Mouse (Mus musculus): ENCODE results near the gene Smim15. TPM values are rescaled to one million over a fixed set of nuclear protein-coding genes. Genes with fewer than 3 reads are reported as not detected.

The Smim15 gene
- polyA plus RNA-seq, 1 experiment: 82.5 TPM

GRCm38 (mm10) chr13:108060286-108060885 is 16.1 kb downstream of the Smim15 start:
- peaks cover 11% of the 10 kb centered on the region for H3K4me1 ChIP-seq (ENCODE audit: control insufficient read depth, insufficient read depth, low read length)
- H3K4me3 ChIP-seq (ENCODE audit: insufficient read depth, low read length): no peak overlapping the region
- TF ChIP-seq POLR2A (IDR thresholded peaks at IDR 0.05; ENCODE audit: borderline replicate concordance, low read depth, low read length) (no peak), CTCF (IDR thresholded peaks at IDR 0.05; ENCODE audit: low read depth, low read length) (no peak)
- no peak overlapping the region for H3K27ac ChIP-seq (ENCODE audit: insufficient read depth, low read depth, low read length)

- TF ChIP-seq POLR2A (IDR thresholded peaks at IDR 0.05; ENCODE audit: borderline replicate concordance, low read depth, low read length) (no peak), CTCF (IDR thresholded peaks at IDR 0.05; ENCODE audit: low read depth, low read length) (no peak)
- Histone ChIP-seq H3K27ac (ENCODE audit: insufficient read depth, low read depth, low read length) (no peak overlapping the region), H3K4me3 (ENCODE audit: insufficient read depth, low read length) (no peak overlapping the region), H3K4me1 (ENCODE audit: control insufficient read depth, insufficient read depth, low read length) (peaks cover 11% of the 10 kb centered on the region)
These were observed 16.8 kb downstream of the Smim15 start for GRCm38 (mm10) chr13:108060936-108061578.

- H3K4me1 ChIP-seq (ENCODE audit: control insufficient read depth, insufficient read depth, low read length): no peaks in the 10 kb centered on the region
- TF ChIP-seq POLR2A (IDR thresholded peaks at IDR 0.05; ENCODE audit: borderline replicate concordance, low read depth, low read length) (no peak), CTCF (IDR thresholded peaks at IDR 0.05; ENCODE audit: low read depth, low read length) (no peak)
- no peak overlapping the region for H3K27ac ChIP-seq (ENCODE audit: insufficient read depth, low read depth, low read length)
- no peak overlapping the region for H3K4me3 ChIP-seq (ENCODE audit: insufficient read depth, low read length)
These were observed 18.7 kb downstream of the Smim15 start for GRCm38 (mm10) chr13:108062900-108063299.

- Histone ChIP-seq H3K27ac (ENCODE audit: insufficient read depth, low read depth, low read length) (no peak overlapping the region), H3K4me1 (ENCODE audit: control insufficient read depth, insufficient read depth, low read length) (no peaks in the 10 kb centered on the region), H3K4me3 (ENCODE audit: insufficient read depth, low read length) (no peak overlapping the region)
- TF ChIP-seq CTCF (IDR thresholded peaks at IDR 0.05; ENCODE audit: low read depth, low read length): no peak
These were observed 19.3 kb downstream of the Smim15 start for GRCm38 (mm10) chr13:108063374-108064134.

- TF ChIP-seq CTCF (IDR thresholded peaks at IDR 0.05; ENCODE audit: low read depth, low read length) (no peak), POLR2A (IDR thresholded peaks at IDR 0.05; ENCODE audit: borderline replicate concordance, low read depth, low read length) (no peak)
- Histone ChIP-seq H3K4me3 (ENCODE audit: insufficient read depth, low read length) (no peak overlapping the region), H3K4me1 (ENCODE audit: control insufficient read depth, insufficient read depth, low read length) (no peaks in the 10 kb centered on the region), H3K27ac (ENCODE audit: insufficient read depth, low read depth, low read length) (no peak overlapping the region)
These were observed 20.1 kb downstream of the Smim15 start for GRCm38 (mm10) chr13:108064331-108064730.

GRCm38 (mm10) chr13:108066021-108066420 is 21.8 kb downstream of the Smim15 start:
- H3K4me1 ChIP-seq (ENCODE audit: control insufficient read depth, insufficient read depth, low read length): no peaks in the 10 kb centered on the region
- TF ChIP-seq CTCF (IDR thresholded peaks at IDR 0.05; ENCODE audit: low read depth, low read length) (no peak), POLR2A (IDR thresholded peaks at IDR 0.05; ENCODE audit: borderline replicate concordance, low read depth, low read length) (no peak)
- no peak overlapping the region for H3K4me3 ChIP-seq (ENCODE audit: insufficient read depth, low read length)
- H3K27ac ChIP-seq (ENCODE audit: insufficient read depth, low read depth, low read length): no peak overlapping the region

- Histone ChIP-seq H3K4me1 (ENCODE audit: control insufficient read depth, insufficient read depth, low read length) (no peaks in the 10 kb centered on the region), H3K27ac (ENCODE audit: insufficient read depth, low read depth, low read length) (no peak overlapping the region), H3K4me3 (ENCODE audit: insufficient read depth, low read length) (no peak overlapping the region)
- TF ChIP-seq POLR2A (IDR thresholded peaks at IDR 0.05; ENCODE audit: borderline replicate concordance, low read depth, low read length) (no peak), CTCF (IDR thresholded peaks at IDR 0.05; ENCODE audit: low read depth, low read length) (no peak)
These were observed 24.9 kb downstream of the Smim15 start for GRCm38 (mm10) chr13:108069151-108069550.

- Histone ChIP-seq H3K27ac (ENCODE audit: insufficient read depth, low read depth, low read length) (no peak overlapping the region), H3K4me3 (ENCODE audit: insufficient read depth, low read length) (no peak overlapping the region), H3K4me1 (ENCODE audit: control insufficient read depth, insufficient read depth, low read length) (no peaks in the 10 kb centered on the region)
- TF ChIP-seq CTCF (IDR thresholded peaks at IDR 0.05; ENCODE audit: low read depth, low read length) (no peak), POLR2A (IDR thresholded peaks at IDR 0.05; ENCODE audit: borderline replicate concordance, low read depth, low read length) (no peak)
These were observed 25.9 kb downstream of the Smim15 start for GRCm38 (mm10) chr13:108070171-108070570.

GRCm38 (mm10) chr13:108077476-108077875 is 33.2 kb downstream of the Smim15 start:
- H3K4me3 ChIP-seq (ENCODE audit: insufficient read depth, low read length): no peak overlapping the region
- H3K4me1 ChIP-seq (ENCODE audit: control insufficient read depth, insufficient read depth, low read length): peaks cover 7% of the 10 kb centered on the region; the same call in 1 of the 2 replicates
- no peak for TF ChIP-seq CTCF (IDR thresholded peaks at IDR 0.05; ENCODE audit: low read depth, low read length)
- no peak for TF ChIP-seq POLR2A (IDR thresholded peaks at IDR 0.05; ENCODE audit: borderline replicate concordance, low read depth, low read length)
- H3K27ac ChIP-seq (ENCODE audit: insufficient read depth, low read depth, low read length): no peak overlapping the region

GRCm38 (mm10) chr13:108077901-108078300 is 33.7 kb downstream of the Smim15 start:
- Histone ChIP-seq H3K4me3 (ENCODE audit: insufficient read depth, low read length) (no peak overlapping the region), H3K27ac (ENCODE audit: insufficient read depth, low read depth, low read length) (no peak overlapping the region), H3K4me1 (ENCODE audit: control insufficient read depth, insufficient read depth, low read length) (peaks cover 7% of the 10 kb centered on the region; the same call in 1 of the 2 replicates)
- no peak for TF ChIP-seq CTCF (IDR thresholded peaks at IDR 0.05; ENCODE audit: low read depth, low read length)
- TF ChIP-seq POLR2A (IDR thresholded peaks at IDR 0.05; ENCODE audit: borderline replicate concordance, low read depth, low read length): no peak
